Mouse (Mus musculus) kidney, embryonic 14.5 days (tissue): Measurements from ENCODE around the gene Clpx. TPM values are rescaled to one million over a fixed set of nuclear protein-coding genes. Genes with fewer than 3 reads are reported as not detected.

Experiments used
- ATAC-seq: fragments of 200-750 bp; cut with Nextera tagmentation; 2 replicates; pipeline ENCODE4 v1.8.0; 2017; ENCODE audit warnings: moderate number of reproducible peaks, mild to moderate bottlenecking, moderate TSS enrichment, moderate library complexity; ENCODE audit not compliant: low FRiP score, low TSS enrichment
- H3K27ac ChIP-seq: fragments of 300-500 bp; sonication (generic); 2 replicates; pipeline ENCODE4 v1.5.1; 2014; ENCODE audit warnings: low read depth, mild to moderate bottlenecking, low read length, moderate library complexity, mixed read lengths
- H3K27me3 ChIP-seq: fragments of 300-500 bp; sonication (generic); 2 replicates; pipeline ENCODE4 v1.6.1; 2014; ENCODE audit warnings: mild to moderate bottlenecking, low read length; ENCODE audit not compliant: control insufficient read depth, insufficient read depth
- H3K36me3 ChIP-seq: fragments of 300-500 bp; sonication (generic); 2 replicates; pipeline ENCODE4 v1.6.1; 2014; ENCODE audit warnings: low read length, mixed read lengths; ENCODE audit not compliant: control insufficient read depth, insufficient read depth
- H3K4me1 ChIP-seq: fragments of 300-500 bp; sonication (generic); 2 replicates; pipeline ENCODE4 v1.6.1; 2014; ENCODE audit warnings: low read length, mixed read lengths; ENCODE audit not compliant: control insufficient read depth, insufficient read depth
- H3K4me2 ChIP-seq: fragments of 300-500 bp; sonication (generic); replicated peaks from 2 replicates; pipeline ENCODE4 v1.6.1; 2014; ENCODE audit warnings: low read depth, mild to moderate bottlenecking, low read length
- H3K4me3 ChIP-seq: fragments of 300-500 bp; sonication (generic); 2 replicates; pipeline ENCODE4 v1.5.1; 2014; ENCODE audit warnings: mild to moderate bottlenecking, low read length
- H3K9ac ChIP-seq: fragments of 300-500 bp; sonication (generic); 2 replicates; pipeline ENCODE4 v1.6.1; 2014; ENCODE audit warnings: low read depth, mild to moderate bottlenecking, low read length, moderate library complexity
- H3K9me3 ChIP-seq: fragments of 300-500 bp; sonication (generic); 2 replicates; pipeline ENCODE4 v1.6.1; 2016; ENCODE audit warnings: low read length; ENCODE audit not compliant: control insufficient read depth
- WGBS: fragments of 180-500 bp; shearing (Covaris S2); extraction: QIAGEN DNeasy Blood & Tissue Kit; methylation state at CpG from one replicate; pipeline ENCODE4 v1.1.7; 2014; 5-methylcytosine and 5-hydroxymethylcytosine counted together
- polyA plus RNA-seq: library from polyadenylated mRNA; unstranded; fragments of >200 nt; fragmentation: Nextera tagmentation; extraction: Ambion mirVana; gene quantifications from 2 replicates; pipeline ENCODE4 v1.2.1, GENCODE M21; 2014

Gene Clpx
- polyA plus RNA-seq, 1 experiment from 2014 or later: 51.1 TPM

DNA sequence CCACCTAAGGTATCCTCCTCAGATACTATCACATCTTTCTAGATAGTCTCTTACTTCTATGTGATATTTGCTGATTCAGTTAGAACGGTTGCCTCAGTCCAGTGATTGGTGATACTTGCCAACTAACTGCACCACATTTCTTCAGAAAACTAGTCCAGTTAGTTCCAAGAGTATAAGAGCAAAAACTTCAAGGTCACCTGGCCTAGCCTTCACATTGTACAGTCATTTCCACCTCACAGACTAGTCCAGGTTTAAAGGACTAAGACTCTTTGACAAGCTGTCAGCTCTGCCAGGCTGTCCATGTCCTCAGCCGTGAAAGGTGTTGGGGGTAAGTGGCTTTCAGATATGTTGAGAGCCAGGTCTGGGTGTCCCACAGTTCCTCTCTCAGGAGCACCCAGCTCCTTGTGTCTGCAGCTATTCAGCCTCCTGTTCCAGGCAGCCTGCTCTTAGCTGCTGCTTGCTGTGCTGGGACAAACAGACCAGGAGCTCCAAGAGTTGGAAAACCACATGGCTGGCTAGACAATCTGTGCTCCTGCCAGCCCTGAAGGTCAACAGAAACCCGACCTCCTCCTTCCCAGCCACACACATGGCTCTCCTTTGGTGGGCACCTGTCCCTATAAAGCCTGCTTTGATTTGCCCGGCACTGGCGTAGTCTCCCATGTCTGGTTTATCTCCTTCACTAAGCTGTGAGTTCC, 80.6 kb downstream of the Clpx start:
- Histone ChIP-seq H3K4me1 (no peaks in the 10 kb centered on the region), H3K27ac (no peak overlapping the region), H3K36me3 (no peaks in the 10 kb centered on the region), H3K9me3 (no peaks in the 10 kb centered on the region), H3K4me3 (no peak overlapping the region), H3K27me3 (no peaks in the 10 kb centered on the region), H3K9ac (no peak overlapping the region), H3K4me2 (no peak overlapping the region)
- no peak for ATAC-seq
- 80% methylated on average over 5 of the region's 5 CpGs for WGBS

DNA sequence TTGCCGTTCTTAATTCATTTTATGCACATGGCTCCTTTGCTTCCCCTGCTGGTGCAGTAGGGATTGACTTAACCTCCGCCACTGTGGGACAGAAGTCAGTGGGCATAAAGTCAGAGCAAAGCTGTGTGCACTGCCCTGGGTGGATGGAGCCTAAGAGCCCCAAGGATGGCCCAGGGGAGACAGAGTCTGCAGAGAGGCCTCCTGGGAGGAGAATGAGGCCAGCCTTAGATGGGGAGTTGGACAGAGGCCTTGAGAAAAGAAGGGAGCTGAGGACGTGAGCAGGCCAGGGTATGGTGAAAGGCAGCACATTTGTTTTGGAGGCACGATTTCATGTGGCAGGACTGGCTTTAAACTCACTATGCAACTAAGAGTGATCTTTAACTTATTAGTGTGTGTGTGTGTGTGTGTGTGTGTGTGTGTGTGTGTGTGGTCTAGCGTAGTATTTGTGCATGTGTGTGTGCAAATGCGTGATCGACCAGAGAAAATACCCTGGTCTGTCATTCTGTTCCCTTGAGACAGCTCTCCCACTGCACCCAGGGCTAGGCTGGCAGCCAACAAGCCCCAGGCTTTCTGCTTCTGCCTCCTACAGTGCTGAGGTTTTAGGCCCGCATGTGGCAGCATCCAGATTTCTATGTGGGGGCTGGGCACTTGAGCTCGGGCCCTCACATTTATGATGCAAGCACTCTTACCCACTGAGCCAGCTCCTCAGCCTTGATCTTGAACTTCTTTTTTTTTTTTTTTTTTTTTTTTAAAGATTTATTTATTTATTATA, 81.3 kb downstream of the Clpx start:
- no peak overlapping the region for H3K27ac ChIP-seq
- H3K9ac ChIP-seq: no peak overlapping the region
- no peaks in the 10 kb centered on the region for H3K27me3 ChIP-seq
- H3K4me3 ChIP-seq: no peak overlapping the region
- H3K4me1 ChIP-seq: no peaks in the 10 kb centered on the region
- no peak overlapping the region for H3K4me2 ChIP-seq
- no peaks in the 10 kb centered on the region for H3K36me3 ChIP-seq
- 85% methylated on average over 9 of the region's 9 CpGs for WGBS
- H3K9me3 ChIP-seq: no peaks in the 10 kb centered on the region
- ATAC-seq: no peak

Other genes starting within 250 kb of the Clpx start
- gene Igdcc4, start 192.8 kb upstream of the Clpx start, polyA plus RNA-seq: 12.7 and 16.4 TPM in 2 replicates
- 4.5 and 6.1 TPM in 2 replicates for gene Igdcc3, start 153.1 kb upstream of the Clpx start, polyA plus RNA-seq
- gene Parp16, start 98.9 kb upstream of the Clpx start, polyA plus RNA-seq: 4.7 and 7.9 TPM in 2 replicates
- gene Cilp, start 29.1 kb upstream of the Clpx start, polyA plus RNA-seq: 0.40 and 0.64 TPM in 2 replicates
- gene Pdcd7, start 51.8 kb downstream of the Clpx start, polyA plus RNA-seq: 15.0 and 15.2 TPM in 2 replicates
- 0.62 TPM in 1 of 2 replicates, not detected in the other for gene Ubap1l, start 66.8 kb downstream of the Clpx start, polyA plus RNA-seq
- gene Kbtbd13, start 97.4 kb downstream of the Clpx start, polyA plus RNA-seq: 1.3 and 1.4 TPM in 2 replicates
- 8.2 and 11.7 TPM in 2 replicates for gene Rasl12, start 104.2 kb downstream of the Clpx start, polyA plus RNA-seq
- 0.53 and 0.59 TPM in 2 replicates for gene Slc51b, start 128.7 kb downstream of the Clpx start, polyA plus RNA-seq
- gene Mtfmt, start 141.5 kb downstream of the Clpx start, polyA plus RNA-seq: 18.1 and 22.0 TPM in 2 replicates
- 114 and 116 TPM in 2 replicates for gene Spg21, start 166.7 kb downstream of the Clpx start, polyA plus RNA-seq
- not detected in 2 replicates for gene Ankdd1a, start 225.9 kb downstream of the Clpx start, polyA plus RNA-seq